Mouse (Mus musculus) cortical plate, adult 2 months (tissue): ENCODE results near the gene Cyth1.

Experiments used
- CTCF ChIP-seq: fragments of 200-500 bp; IDR thresholded peaks from 2 replicates; pipeline ENCODE4 v1.5.1; 2011; ENCODE audit warnings: mild to moderate bottlenecking, control low read depth, low read length; ENCODE audit not compliant: insufficient read depth; ENCODE audit errors: extremely low read depth
- POLR2A ChIP-seq: fragments of 200-500 bp; IDR thresholded peaks from 2 replicates; pipeline ENCODE4 v1.6.1; 2011; ENCODE audit warnings: mild to moderate bottlenecking, low read length, control low read depth; ENCODE audit not compliant: insufficient read depth; ENCODE audit errors: extremely low read depth

- TF ChIP-seq CTCF: no peak
- no peak for TF ChIP-seq POLR2A
Measured at GRCm38 (mm10) chr11:118180199-118180598, 68.2 kb downstream of the Cyth1 start.
